Mouse (Mus musculus) kidney, postnatal 0 days (tissue): Measurements from ENCODE around the gene Casp9. TPM values are rescaled to one million over a fixed set of nuclear protein-coding genes. Genes with fewer than 3 reads are reported as not detected.
A peak's percentile ranks its signal among the peaks of the same experiment; 100 is the strongest.

Source experiments
- ATAC-seq: fragments of 200-750 bp; cut with Nextera tagmentation; replicated peaks from 2 replicates; pipeline ENCODE4 v1.8.0; 2017; ENCODE audit warnings: low read depth, moderate number of reproducible peaks, moderate TSS enrichment, moderate library complexity; ENCODE audit not compliant: low FRiP score
- DNase-seq: peaks from one replicate; pipeline ENCODE4 v3.0.0-alpha.2; 2016; ENCODE audit warnings: low spot score
- H3K27ac ChIP-seq: fragments of 300-500 bp; sonication (generic); 2 replicates; pipeline ENCODE4 v1.5.1; 2014; ENCODE audit warnings: mild to moderate bottlenecking
- H3K27me3 ChIP-seq: fragments of 300-500 bp; sonication (generic); 2 replicates; pipeline ENCODE4 v1.6.1; 2014; ENCODE audit warnings: low read length, mixed read lengths; ENCODE audit not compliant: insufficient read depth
- H3K36me3 ChIP-seq: fragments of 300-500 bp; sonication (generic); 2 replicates; pipeline ENCODE4 v1.6.1; 2014; ENCODE audit warnings: low read length, mixed read lengths; ENCODE audit not compliant: insufficient read depth
- H3K4me1 ChIP-seq: fragments of 300-500 bp; sonication (generic); replicated peaks from 2 replicates; pipeline ENCODE4 v1.6.1; 2014; ENCODE audit warnings: antibody characterized with exemption, low read length, mixed read lengths; ENCODE audit not compliant: insufficient read depth
- H3K4me2 ChIP-seq: fragments of 300-500 bp; sonication (generic); 2 replicates; pipeline ENCODE4 v1.6.1; 2014; ENCODE audit warnings: mild to moderate bottlenecking, low read length, moderate library complexity, mixed read lengths
- H3K4me3 ChIP-seq: fragments of 300-500 bp; sonication (generic); replicated peaks from 2 replicates; pipeline ENCODE4 v1.5.1; 2014; ENCODE audit warnings: low read depth, low read length
- H3K9ac ChIP-seq: fragments of 300-500 bp; sonication (generic); 2 replicates; pipeline ENCODE4 v1.6.1; 2014; ENCODE audit warnings: low read depth, low read length
- H3K9me3 ChIP-seq: fragments of 300-500 bp; sonication (generic); replicated peaks from 2 replicates; pipeline ENCODE4 v1.6.1; 2016; ENCODE audit warnings: low read length, inconsistent platforms, mixed read lengths
- CTCF ChIP-seq: IDR thresholded peaks from 2 replicates; pipeline ENCODE4 v1.5.1; 2016; ENCODE audit warnings: antibody characterized with exemption, low read depth, mild to moderate bottlenecking, moderate library complexity
- WGBS: fragments of 180-500 bp; shearing (Covaris S2); extraction: QIAGEN DNeasy Blood & Tissue Kit; methylation state at CpG from one replicate; pipeline ENCODE4 v1.1.7; 2014; 5-methylcytosine and 5-hydroxymethylcytosine counted together
- polyA plus RNA-seq: library from polyadenylated mRNA; unstranded; fragments of >200 nt; fragmentation: Nextera tagmentation; extraction: Ambion mirVana; gene quantifications from 2 replicates; pipeline ENCODE4 v1.2.1, GENCODE M21; 2015

The Casp9 gene
- polyA plus RNA-seq, 1 experiment from 2014 or later: 20.0 TPM

GRCm38 (mm10) chr4:141787046-141787445, 6.4 kb upstream of the Casp9 start:
- WGBS: 41% methylated on average over 6 of the region's 6 CpGs
- Histone ChIP-seq H3K4me3 (no peak overlapping the region), H3K4me2 (no peak overlapping the region), H3K36me3 (peaks cover 21% of the 10 kb centered on the region; the same call in 1 of the 2 replicates), H3K27me3 (no peaks in the 10 kb centered on the region), H3K4me1 (no peaks in the 10 kb centered on the region; the same call in 1 of the 2 replicates), H3K9me3 (no peaks in the 10 kb centered on the region), H3K9ac (no peak overlapping the region), H3K27ac (no peak overlapping the region)
- DNase-seq: no peak
- no peak for ATAC-seq
- TF ChIP-seq CTCF: no peak

- 89% methylated on average over 7 of the region's 7 CpGs for WGBS
- no peak overlapping the region for H3K4me3 ChIP-seq
- no peaks in the 10 kb centered on the region; the same call in 1 of the 2 replicates for H3K4me1 ChIP-seq
- H3K36me3 ChIP-seq: peaks cover 20% of the 10 kb centered on the region; the same call in 1 of the 2 replicates
- no peak for DNase-seq
- no peaks in the 10 kb centered on the region for H3K9me3 ChIP-seq
- no peak for TF ChIP-seq CTCF
- H3K9ac ChIP-seq: no peak overlapping the region
- H3K27me3 ChIP-seq: no peaks in the 10 kb centered on the region
- no peak for ATAC-seq
- no peak overlapping the region for H3K4me2 ChIP-seq
- H3K27ac ChIP-seq: no peak overlapping the region
These were observed 6.0 kb upstream of the Casp9 start for GRCm38 (mm10) chr4:141787462-141787861.

GRCm38 (mm10) chr4:141789564-141790218, 3.7 kb upstream of the Casp9 start:
- H3K36me3 ChIP-seq: no peaks in the 10 kb centered on the region
- TF ChIP-seq CTCF: no peak
- ATAC-seq (no peak), DNase-seq (no peak)
- WGBS: 43% methylated on average over 3 of the region's 3 CpGs
- H3K9ac ChIP-seq: peak overlapping the region; percentile 85
- no peaks in the 10 kb centered on the region for H3K9me3 ChIP-seq
- peak overlapping the region; percentile 79 for H3K4me2 ChIP-seq
- no peaks in the 10 kb centered on the region; the same call in 1 of the 2 replicates for H3K4me1 ChIP-seq
- no peaks in the 10 kb centered on the region for H3K27me3 ChIP-seq
- peak overlapping the region; percentile 82 for H3K27ac ChIP-seq
- H3K4me3 ChIP-seq: peak overlapping the region; percentile 72

GRCm38 (mm10) chr4:141790524-141790990, 2.9 kb upstream of the Casp9 start, which contains the start of gene Dnajc16:
Gene Dnajc16, minus strand, starts transcription at chr4:141790931.
- Histone ChIP-seq H3K9ac (peak within 1 kb of the TSS; percentile 85), H3K27ac (peak within 1 kb of the TSS; percentile 82), H3K36me3 (no peaks in the 10 kb centered on the region), H3K4me1 (peaks cover 6% of the 10 kb centered on the region; the same call in 1 of the 2 replicates), H3K4me2 (peak within 1 kb of the TSS; percentile 79), H3K4me3 (peak within 1 kb of the TSS; percentile 72), H3K9me3 (no peaks in the 10 kb centered on the region), H3K27me3 (no peaks in the 10 kb centered on the region)
- peak; percentile 25 for TF ChIP-seq CTCF
- DNase-seq (peak; percentile 99), ATAC-seq (peak; percentile 87)
- WGBS: under 1% methylated on average over 42 of the region's 42 CpGs

- no peak for TF ChIP-seq CTCF
- H3K9me3 ChIP-seq: no peaks in the 10 kb centered on the region
- ATAC-seq: no peak
- no peaks in the 10 kb centered on the region for H3K27me3 ChIP-seq
- H3K9ac ChIP-seq: no peak overlapping the region
- no peaks in the 10 kb centered on the region for H3K36me3 ChIP-seq
- no peak overlapping the region for H3K4me3 ChIP-seq
- WGBS: 89% methylated on average over 7 of the region's 7 CpGs
- H3K27ac ChIP-seq: no peak overlapping the region
- peaks cover 6% of the 10 kb centered on the region; the same call in 1 of the 2 replicates for H3K4me1 ChIP-seq
- DNase-seq: no peak
- no peak overlapping the region for H3K4me2 ChIP-seq
These were observed 1.9 kb upstream of the Casp9 start for GRCm38 (mm10) chr4:141791486-141791885.

- Histone ChIP-seq H3K27me3 (no peaks in the 10 kb centered on the region), H3K27ac (no peak overlapping the region), H3K4me3 (no peak overlapping the region), H3K4me1 (peaks cover 9% of the 10 kb centered on the region; the same call in 1 of the 2 replicates), H3K36me3 (no peaks in the 10 kb centered on the region), H3K9me3 (no peaks in the 10 kb centered on the region), H3K4me2 (no peak overlapping the region), H3K9ac (no peak overlapping the region)
- ATAC-seq (no peak), DNase-seq (no peak)
- no peak for TF ChIP-seq CTCF
- WGBS: 88% methylated on average over 8 of the region's 8 CpGs
These were observed 1.5 kb upstream of the Casp9 start for GRCm38 (mm10) chr4:141791951-141792350.
